Mouse (Mus musculus): ENCODE measurements around the gene Tex37. TPM values are rescaled to one million over a fixed set of nuclear protein-coding genes. Genes with fewer than 3 reads are reported as not detected.

The Tex37 gene
- polyA plus RNA-seq, 2 experiments = not detected

DNA sequence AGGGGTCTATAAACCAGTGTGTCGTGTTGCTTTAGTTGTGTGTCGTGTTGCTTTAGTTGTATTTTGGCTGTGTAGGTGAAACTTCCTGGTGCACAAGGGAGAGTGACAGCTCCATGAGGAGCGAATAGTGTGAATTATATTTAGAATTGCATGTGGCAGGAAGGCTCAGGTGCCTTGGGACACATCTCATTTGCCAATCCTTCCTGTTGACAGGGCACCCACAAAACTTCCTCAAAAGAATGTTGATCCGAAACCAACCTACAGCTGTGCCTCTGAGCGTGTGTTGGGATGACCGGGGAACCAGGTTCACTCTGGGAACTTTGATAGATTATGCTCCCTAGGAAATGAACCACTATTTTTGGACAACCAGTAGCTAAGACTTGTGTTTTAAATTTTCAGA lies 54.4 kb downstream of the Tex37 start:
- no peak for DNase-seq (ENCODE audit: low read depth in 3 of 3, low spot score in 3 of 3)
- H3K4me3 ChIP-seq (ENCODE audit: insufficient read depth in 1 of 2, low read depth in 2 of 2, low read length in 2 of 2) = no peak overlapping the region
- ATAC-seq (ENCODE audit: insufficient read depth) = no peak
- H3K4me1 ChIP-seq (replicated peaks; ENCODE audit: control insufficient read depth in 2 of 2, insufficient read depth in 2 of 2, low read length in 1 of 2) = peaks cover 4% of the 10 kb centered on the region in 2 experiments
- no peak overlapping the region for H3K27ac ChIP-seq
- no peaks in the 10 kb centered on the region for H3K27me3 ChIP-seq (ENCODE audit: control insufficient read depth, insufficient read depth, low read length)
- no peaks in the 10 kb centered on the region for H3K36me3 ChIP-seq (replicated peaks; ENCODE audit: control insufficient read depth, insufficient read depth, low read depth)
- H3K4me2 ChIP-seq (ENCODE audit: low read depth) = no peak overlapping the region
- TF ChIP-seq EP300 (IDR thresholded peaks at IDR 0.05; ENCODE audit: low read depth) = no peak
- TF ChIP-seq CTCF (IDR thresholded peaks at IDR 0.05; ENCODE audit: low read depth) = no peak
- H3K9ac ChIP-seq (replicated peaks) = no peak overlapping the region
- no peaks in the 10 kb centered on the region for H3K9me3 ChIP-seq (ENCODE audit: control insufficient read depth, low read length)
- 65% methylated on average over 6 of the region's 6 CpGs for WGBS (ENCODE audit: insufficient replicate concordance)

Other genes with a start within 250 kb of the Tex37 start
- gene Rpia, start 126.7 kb downstream of the Tex37 start, polyA plus RNA-seq (2012; rRNA removed) = 24.4 and 36.7 TPM in 2 replicates
- 4.5 and 4.7 TPM in 2 replicates for gene Rpia, start 126.7 kb downstream of the Tex37 start, polyA plus RNA-seq (2014; fragmentation: Nextera tagmentation; extraction: Ambion mirVana)
- 3.2 and 3.3 TPM in 2 replicates for gene Eif2ak3, start 74.4 kb downstream of the Tex37 start, polyA plus RNA-seq (2012; rRNA removed)
- 2.3 and 2.5 TPM in 2 replicates for gene Eif2ak3, start 74.4 kb downstream of the Tex37 start, polyA plus RNA-seq (2014; fragmentation: Nextera tagmentation; extraction: Ambion mirVana)
- not detected in 2 replicates for gene Foxi3, start 37.6 kb upstream of the Tex37 start, polyA plus RNA-seq (2012; rRNA removed)
- gene Foxi3, start 37.6 kb upstream of the Tex37 start, polyA plus RNA-seq (2014; fragmentation: Nextera tagmentation; extraction: Ambion mirVana) = not detected in 2 replicates
- gene Thnsl2, start 225.5 kb upstream of the Tex37 start, polyA plus RNA-seq (2012; rRNA removed) = 4.7 and 5.4 TPM in 2 replicates
- 11.5 and 11.8 TPM in 2 replicates for gene Thnsl2, start 225.5 kb upstream of the Tex37 start, polyA plus RNA-seq (2014; fragmentation: Nextera tagmentation; extraction: Ambion mirVana)

Measured in liver, embryonic 14.5 days (tissue).